Mouse (Mus musculus) kidney, embryonic 14.5 days (tissue): ENCODE measurements around the gene Pgd. TPM values are rescaled to one million over a fixed set of nuclear protein-coding genes. Genes with fewer than 3 reads are reported as not detected.
"Not testable (repeated sequence)": the region's sequence is repeated elsewhere in the genome, so short reads cannot be mapped to it uniquely, and the experiment has no call there.

Experiments
- ATAC-seq: fragments of 200-750 bp; cut with Nextera tagmentation; 2 replicates; pipeline ENCODE4 v1.8.0; 2017; ENCODE audit warnings: moderate number of reproducible peaks, mild to moderate bottlenecking, moderate TSS enrichment, moderate library complexity; ENCODE audit not compliant: low FRiP score, low TSS enrichment
- H3K27ac ChIP-seq: fragments of 300-500 bp; sonication (generic); 2 replicates; pipeline ENCODE4 v1.5.1; 2014; ENCODE audit warnings: low read depth, mild to moderate bottlenecking, low read length, moderate library complexity, mixed read lengths
- H3K27me3 ChIP-seq: fragments of 300-500 bp; sonication (generic); 2 replicates; pipeline ENCODE4 v1.6.1; 2014; ENCODE audit warnings: mild to moderate bottlenecking, low read length; ENCODE audit not compliant: control insufficient read depth, insufficient read depth
- H3K36me3 ChIP-seq: fragments of 300-500 bp; sonication (generic); 2 replicates; pipeline ENCODE4 v1.6.1; 2014; ENCODE audit warnings: low read length, mixed read lengths; ENCODE audit not compliant: control insufficient read depth, insufficient read depth
- H3K4me1 ChIP-seq: fragments of 300-500 bp; sonication (generic); 2 replicates; pipeline ENCODE4 v1.6.1; 2014; ENCODE audit warnings: low read length, mixed read lengths; ENCODE audit not compliant: control insufficient read depth, insufficient read depth
- H3K4me2 ChIP-seq: fragments of 300-500 bp; sonication (generic); replicated peaks from 2 replicates; pipeline ENCODE4 v1.6.1; 2014; ENCODE audit warnings: low read depth, mild to moderate bottlenecking, low read length
- H3K4me3 ChIP-seq: fragments of 300-500 bp; sonication (generic); 2 replicates; pipeline ENCODE4 v1.5.1; 2014; ENCODE audit warnings: mild to moderate bottlenecking, low read length
- H3K9ac ChIP-seq: fragments of 300-500 bp; sonication (generic); 2 replicates; pipeline ENCODE4 v1.6.1; 2014; ENCODE audit warnings: low read depth, mild to moderate bottlenecking, low read length, moderate library complexity
- H3K9me3 ChIP-seq: fragments of 300-500 bp; sonication (generic); 2 replicates; pipeline ENCODE4 v1.6.1; 2016; ENCODE audit warnings: low read length; ENCODE audit not compliant: control insufficient read depth
- WGBS: fragments of 180-500 bp; shearing (Covaris S2); extraction: QIAGEN DNeasy Blood & Tissue Kit; methylation state at CpG from one replicate; pipeline ENCODE4 v1.1.7; 2014; 5-methylcytosine and 5-hydroxymethylcytosine counted together
- polyA plus RNA-seq: library from polyadenylated mRNA; unstranded; fragments of >200 nt; fragmentation: Nextera tagmentation; extraction: Ambion mirVana; gene quantifications from 2 replicates; pipeline ENCODE4 v1.2.1, GENCODE M21; 2014

Gene Pgd
- polyA plus RNA-seq, 1 experiment from 2014 or later: 53.6 TPM

GRCm38 (mm10) chr4:149123432-149123831 is 43.1 kb downstream of the Pgd start:
- no peak for ATAC-seq
- no peaks in the 10 kb centered on the region for H3K4me1 ChIP-seq
- 56% methylated on average over 5 of the region's 5 CpGs for WGBS

GRCm38 (mm10) chr4:149119978-149120562 is 46.5 kb downstream of the Pgd start:
- H3K27me3 ChIP-seq, H3K4me3 ChIP-seq, H3K27ac ChIP-seq, H3K9ac ChIP-seq, H3K9me3 ChIP-seq, H3K36me3 ChIP-seq, ATAC-seq, H3K4me2 ChIP-seq, H3K4me1 ChIP-seq: not testable (repeated sequence)
- 90% methylated on average over 12 of the region's 12 CpGs for WGBS

More at GRCm38 (mm10) chr4:149123432-149123831, 43.1 kb downstream of the Pgd start:
- H3K4me3 ChIP-seq: no peak overlapping the region
- H3K4me2 ChIP-seq: no peak overlapping the region
- H3K9me3 ChIP-seq: no peaks in the 10 kb centered on the region
- no peak overlapping the region for H3K27ac ChIP-seq
- peaks cover 8% of the 10 kb centered on the region for H3K36me3 ChIP-seq
- H3K27me3 ChIP-seq: no peaks in the 10 kb centered on the region
- no peak overlapping the region for H3K9ac ChIP-seq

GRCm38 (mm10) chr4:149103875-149104561 is 62.6 kb downstream of the Pgd start, which contains the start of gene Dffa:
Dffa (plus strand) TSS chr4:149104146.
- Histone ChIP-seq H3K4me2 (peak within 1 kb of the TSS; percentile 93), H3K27ac (no peak within 1 kb of the TSS), H3K4me3 (peak within 1 kb of the TSS; percentile 87), H3K9me3 (no peaks in the 10 kb centered on the region), H3K4me1 (peaks cover 8% of the 10 kb centered on the region), H3K27me3 (no peaks in the 10 kb centered on the region), H3K9ac (peak within 1 kb of the TSS; percentile 82), H3K36me3 (peaks cover 6% of the 10 kb centered on the region)
- WGBS: under 1% methylated on average over 35 of the region's 35 CpGs
- ATAC-seq: peak; percentile 86

- ATAC-seq: no peak
- WGBS: 82% methylated on average over 3 of the region's 3 CpGs
These were observed 65.1 kb downstream of the Pgd start for GRCm38 (mm10) chr4:149101456-149101855.

GRCm38 (mm10) chr4:149100449-149100848 is 66.1 kb downstream of the Pgd start:
- not testable (repeated sequence) for H3K4me2 ChIP-seq, H3K27me3 ChIP-seq, H3K36me3 ChIP-seq, H3K9ac ChIP-seq, H3K4me3 ChIP-seq, ATAC-seq, H3K27ac ChIP-seq, H3K9me3 ChIP-seq
- WGBS: 87% methylated on average over 12 of the region's 12 CpGs
- H3K4me1 ChIP-seq: peaks cover 17% of the 10 kb centered on the region

More at GRCm38 (mm10) chr4:149101456-149101855, 65.1 kb downstream of the Pgd start:
- H3K4me1 ChIP-seq: peaks cover 17% of the 10 kb centered on the region
- H3K9me3 ChIP-seq: no peaks in the 10 kb centered on the region
- no peaks in the 10 kb centered on the region for H3K27me3 ChIP-seq
- H3K27ac ChIP-seq: no peak overlapping the region
- H3K4me2 ChIP-seq: no peak overlapping the region
- no peak overlapping the region for H3K9ac ChIP-seq
- peaks cover 4% of the 10 kb centered on the region for H3K36me3 ChIP-seq
- no peak overlapping the region for H3K4me3 ChIP-seq

Other genes with a start within 250 kb of the Pgd start
- gene Pex14, start 66.9 kb downstream of the Pgd start, polyA plus RNA-seq: 36.9 and 42.4 TPM in 2 replicates
- gene Dffa, start 62.6 kb downstream of the Pgd start, polyA plus RNA-seq: 21.0 and 29.3 TPM in 2 replicates
- 0.41 TPM in 1 of 2 replicates, not detected in the other for gene Cort, start 40.0 kb downstream of the Pgd start, polyA plus RNA-seq
- gene Cenps, start 29.1 kb downstream of the Pgd start, polyA plus RNA-seq: 42.2 and 55.3 TPM in 2 replicates
- gene Kif1b, start 140.9 kb upstream of the Pgd start, polyA plus RNA-seq: 25.6 and 35.7 TPM in 2 replicates